Mouse (Mus musculus): ENCODE results near the gene Syde2.

The Syde2 gene

GRCm38 (mm10) chr3:146053082-146053814 lies 65.6 kb downstream of the Syde2 start:
- DNase-seq (ENCODE audit: low spot score in 2 of 2): no peak

GRCm38 (mm10) chr3:146053873-146054272 lies 66.2 kb downstream of the Syde2 start:
- no peak for DNase-seq (ENCODE audit: low spot score in 2 of 2)

- DNase-seq (ENCODE audit: low spot score in 2 of 2): no peak
Observed at GRCm38 (mm10) chr3:146057131-146057530, 69.5 kb downstream of the Syde2 start.

GRCm38 (mm10) chr3:146058263-146058662 lies 70.6 kb downstream of the Syde2 start:
- peak in 1 of 2 experiments; percentile 59 for DNase-seq (ENCODE audit: low spot score in 2 of 2)

GRCm38 (mm10) chr3:146059356-146059926 lies 71.8 kb downstream of the Syde2 start:
- no peak for DNase-seq (ENCODE audit: low spot score in 2 of 2)

GRCm38 (mm10) chr3:146063146-146063545 lies 75.5 kb downstream of the Syde2 start:
- no peak for DNase-seq (ENCODE audit: low spot score in 2 of 2)

GRCm38 (mm10) chr3:146069276-146069675 lies 81.6 kb downstream of the Syde2 start:
- no peak for DNase-seq (ENCODE audit: low spot score in 2 of 2)
